Mouse (Mus musculus): Measurements from ENCODE around the gene Cyth1. TPM values are rescaled to one million over a fixed set of nuclear protein-coding genes. Genes with fewer than 3 reads are reported as not detected.
A peak's percentile ranks its signal among the peaks of the same experiment; 100 is the strongest.

The Cyth1 gene
- polyA plus RNA-seq, 1 experiment from 2014 or later, result 14.4 TPM

DNA sequence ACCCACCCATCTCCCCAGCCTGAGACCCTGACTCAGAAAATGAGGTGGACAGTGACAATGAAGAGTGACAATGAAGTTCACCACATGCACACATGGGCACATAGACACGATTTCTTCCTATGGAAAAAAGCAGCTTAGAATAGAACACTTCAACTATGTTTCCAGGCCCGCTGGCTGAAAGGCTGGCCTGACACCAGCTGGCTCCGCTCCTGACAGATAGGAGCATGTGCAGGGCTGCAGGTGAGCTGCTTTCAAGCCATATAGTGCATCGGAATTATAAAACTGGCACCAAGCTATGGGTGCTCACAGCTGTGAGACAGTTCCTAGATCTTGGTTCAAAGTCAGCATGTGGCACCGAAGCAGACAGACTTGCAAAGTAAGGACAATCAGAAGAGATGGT lies 78.1 kb downstream of the Cyth1 start:
- Histone ChIP-seq H3K27ac (ENCODE audit: low read length) (no peak overlapping the region), H3K4me2 (ENCODE audit: low read depth, low read length) (no peak overlapping the region), H3K27me3 (ENCODE audit: control insufficient read depth, insufficient read depth, low read depth, low read length) (no peaks in the 10 kb centered on the region), H3K4me3 (ENCODE audit: low read length) (no peak overlapping the region), H3K9me3 (ENCODE audit: control insufficient read depth, low read length) (no peaks in the 10 kb centered on the region), H3K4me1 (replicated peaks; ENCODE audit: control insufficient read depth, insufficient read depth, low read length) (no peaks in the 10 kb centered on the region; the same call in 1 of the 2 replicates), H3K36me3 (ENCODE audit: control insufficient read depth, insufficient read depth, low read length) (0 out of 2 replicates have a peak, but pooled peaks cover 8% of the 10 kb centered on the region), H3K9ac (ENCODE audit: low read length) (no peak overlapping the region)
- 88% methylated on average over 5 of the region's 5 CpGs for WGBS
- no peak for ATAC-seq (ENCODE audit: low read depth)

DNA sequence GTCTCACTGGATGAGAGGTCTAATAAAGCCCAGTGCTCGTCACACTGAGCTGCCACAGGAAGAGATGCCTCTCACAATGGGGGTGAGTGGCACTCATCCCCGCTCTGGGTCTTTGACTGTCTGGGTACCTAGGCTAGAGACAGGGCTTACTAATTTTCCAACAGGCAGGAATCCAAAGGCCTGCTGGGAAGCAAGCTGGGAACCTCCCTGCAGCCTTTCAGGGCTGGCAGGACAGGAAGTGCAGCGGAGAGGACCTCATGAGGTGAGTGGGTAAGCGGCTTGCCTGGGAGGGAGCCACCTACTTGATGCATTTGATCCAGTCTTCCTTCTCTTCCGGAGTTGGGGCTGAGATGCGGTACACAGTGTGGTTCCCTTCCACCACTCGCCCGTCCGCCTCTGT lies 79.7 kb downstream of the Cyth1 start:
- Histone ChIP-seq H3K9me3 (ENCODE audit: control insufficient read depth, low read length) (no peaks in the 10 kb centered on the region), H3K9ac (ENCODE audit: low read length) (no peak overlapping the region), H3K27ac (ENCODE audit: low read length) (no peak overlapping the region), H3K36me3 (ENCODE audit: control insufficient read depth, insufficient read depth, low read length) (0 out of 2 replicates have a peak, but pooled peaks cover 6% of the 10 kb centered on the region), H3K4me3 (ENCODE audit: low read length) (no peak overlapping the region), H3K4me1 (replicated peaks; ENCODE audit: control insufficient read depth, insufficient read depth, low read length) (no peaks in the 10 kb centered on the region; the same call in 1 of the 2 replicates), H3K27me3 (ENCODE audit: control insufficient read depth, insufficient read depth, low read depth, low read length) (no peaks in the 10 kb centered on the region), H3K4me2 (ENCODE audit: low read depth, low read length) (no peak overlapping the region)
- no peak for ATAC-seq (ENCODE audit: low read depth)
- 80% methylated on average over 9 of the region's 9 CpGs for WGBS

- Histone ChIP-seq H3K4me3 (ENCODE audit: low read length) (no peak overlapping the region), H3K27me3 (ENCODE audit: control insufficient read depth, insufficient read depth, low read depth, low read length) (no peaks in the 10 kb centered on the region), H3K9me3 (ENCODE audit: control insufficient read depth, low read length) (no peaks in the 10 kb centered on the region), H3K4me2 (ENCODE audit: low read depth, low read length) (no peak overlapping the region), H3K9ac (ENCODE audit: low read length) (no peak overlapping the region), H3K4me1 (replicated peaks; ENCODE audit: control insufficient read depth, insufficient read depth, low read length) (no peaks in the 10 kb centered on the region; the same call in 1 of the 2 replicates), H3K27ac (ENCODE audit: low read length) (peak overlapping the region; percentile 45; the same call in 1 of the 2 replicates), H3K36me3 (ENCODE audit: control insufficient read depth, insufficient read depth, low read length) (0 out of 2 replicates have a peak, but pooled peaks cover 11% of the 10 kb centered on the region)
- 86% methylated on average over 5 of the region's 5 CpGs for WGBS
- no peak for ATAC-seq (ENCODE audit: low read depth)
Measured at GRCm38 (mm10) chr11:118166626-118167025, 81.8 kb downstream of the Cyth1 start.

- Histone ChIP-seq H3K27me3 (ENCODE audit: control insufficient read depth, insufficient read depth, low read depth, low read length) (no peaks in the 10 kb centered on the region), H3K4me3 (ENCODE audit: low read length) (no peak overlapping the region), H3K27ac (ENCODE audit: low read length) (no peak overlapping the region), H3K4me1 (replicated peaks; ENCODE audit: control insufficient read depth, insufficient read depth, low read length) (peaks cover 3% of the 10 kb centered on the region; the same call in 1 of the 2 replicates), H3K9ac (ENCODE audit: low read length) (peak overlapping the region; percentile 12; the same call in 1 of the 2 replicates), H3K36me3 (ENCODE audit: control insufficient read depth, insufficient read depth, low read length) (0 out of 2 replicates have a peak, but pooled peaks cover 11% of the 10 kb centered on the region), H3K4me2 (ENCODE audit: low read depth, low read length) (no peak overlapping the region), H3K9me3 (ENCODE audit: control insufficient read depth, low read length) (no peaks in the 10 kb centered on the region)
- peak; percentile 62 for ATAC-seq (ENCODE audit: low read depth)
- WGBS, result 52% methylated on average over 11 of the region's 11 CpGs
Measured at GRCm38 (mm10) chr11:118165681-118166080, 82.7 kb downstream of the Cyth1 start.

GRCm38 (mm10) chr11:118164566-118164965 lies 83.8 kb downstream of the Cyth1 start:
- peaks cover 3% of the 10 kb centered on the region; the same call in 1 of the 2 replicates for H3K4me1 ChIP-seq (replicated peaks; ENCODE audit: control insufficient read depth, insufficient read depth, low read length)

DNA sequence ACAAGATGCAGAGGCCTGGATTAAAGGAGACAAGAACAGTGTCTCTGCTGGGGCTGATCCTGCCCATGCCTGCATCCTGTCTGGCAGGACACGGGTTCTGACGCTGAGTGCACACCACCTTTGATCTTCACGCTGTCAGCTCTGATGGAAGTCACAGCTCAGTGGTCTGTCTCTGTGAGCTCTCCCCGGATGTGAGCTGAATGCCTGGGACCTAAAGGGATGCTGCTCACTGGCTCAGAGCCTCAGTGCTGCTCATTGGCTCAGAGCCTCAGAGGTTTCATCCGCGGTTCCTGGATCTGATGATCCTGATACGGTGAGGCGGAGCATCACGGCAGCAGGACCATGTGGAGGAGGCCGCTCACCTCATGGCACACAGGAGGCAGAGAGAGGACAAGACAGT lies 86.1 kb downstream of the Cyth1 start:
- Histone ChIP-seq H3K9ac (ENCODE audit: low read length) (no peak overlapping the region), H3K27me3 (ENCODE audit: control insufficient read depth, insufficient read depth, low read depth, low read length) (no peaks in the 10 kb centered on the region), H3K4me3 (ENCODE audit: low read length) (no peak overlapping the region), H3K9me3 (ENCODE audit: control insufficient read depth, low read length) (no peaks in the 10 kb centered on the region), H3K4me2 (ENCODE audit: low read depth, low read length) (no peak overlapping the region), H3K27ac (ENCODE audit: low read length) (no peak overlapping the region), H3K36me3 (ENCODE audit: control insufficient read depth, insufficient read depth, low read length) (0 out of 2 replicates have a peak, but pooled peaks cover 4% of the 10 kb centered on the region), H3K4me1 (replicated peaks; ENCODE audit: control insufficient read depth, insufficient read depth, low read length) (peaks cover 3% of the 10 kb centered on the region; the same call in 1 of the 2 replicates)
- WGBS, result 41% methylated on average over 10 of the region's 10 CpGs
- no peak for ATAC-seq (ENCODE audit: low read depth)

More at GRCm38 (mm10) chr11:118164566-118164965, 83.8 kb downstream of the Cyth1 start:
- no peaks in the 10 kb centered on the region for H3K27me3 ChIP-seq (ENCODE audit: control insufficient read depth, insufficient read depth, low read depth, low read length)
- ATAC-seq (ENCODE audit: low read depth), result no peak
- no peak overlapping the region for H3K9ac ChIP-seq (ENCODE audit: low read length)
- 62% methylated on average over 8 of the region's 8 CpGs for WGBS
- no peak overlapping the region for H3K4me2 ChIP-seq (ENCODE audit: low read depth, low read length)
- H3K9me3 ChIP-seq (ENCODE audit: control insufficient read depth, low read length), result no peaks in the 10 kb centered on the region
- 0 out of 2 replicates have a peak, but pooled peaks cover 9% of the 10 kb centered on the region for H3K36me3 ChIP-seq (ENCODE audit: control insufficient read depth, insufficient read depth, low read length)
- no peak overlapping the region for H3K27ac ChIP-seq (ENCODE audit: low read length)
- no peak overlapping the region for H3K4me3 ChIP-seq (ENCODE audit: low read length)

DNA sequence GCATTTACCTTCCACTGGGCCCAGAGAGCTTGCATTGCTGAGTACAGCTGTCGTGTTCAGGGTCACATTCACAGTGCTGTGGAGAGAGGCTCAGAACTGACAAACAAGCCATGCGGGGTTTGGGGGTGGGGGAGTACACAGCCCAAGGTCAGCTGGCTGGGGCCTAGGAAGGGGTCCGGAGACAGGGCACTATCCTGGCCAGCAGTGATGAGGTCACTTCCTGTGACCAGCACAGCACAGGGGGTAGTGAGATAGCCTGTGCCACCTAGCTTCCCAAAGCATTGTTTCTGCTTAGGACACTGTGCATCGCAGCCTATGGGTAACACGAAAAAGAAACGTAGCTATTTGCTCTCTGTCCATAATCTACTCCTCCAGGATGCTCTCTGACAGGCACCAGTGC lies 87.2 kb downstream of the Cyth1 start:
- H3K27me3 ChIP-seq (ENCODE audit: control insufficient read depth, insufficient read depth, low read depth, low read length), result no peaks in the 10 kb centered on the region
- no peak overlapping the region for H3K9ac ChIP-seq (ENCODE audit: low read length)
- H3K4me3 ChIP-seq (ENCODE audit: low read length), result no peak overlapping the region
- peaks cover 3% of the 10 kb centered on the region; the same call in 1 of the 2 replicates for H3K4me1 ChIP-seq (replicated peaks; ENCODE audit: control insufficient read depth, insufficient read depth, low read length)
- 51% methylated on average over 6 of the region's 6 CpGs for WGBS
- 0 out of 2 replicates have a peak, but pooled peaks cover 4% of the 10 kb centered on the region for H3K36me3 ChIP-seq (ENCODE audit: control insufficient read depth, insufficient read depth, low read length)
- H3K9me3 ChIP-seq (ENCODE audit: control insufficient read depth, low read length), result no peaks in the 10 kb centered on the region
- no peak overlapping the region for H3K27ac ChIP-seq (ENCODE audit: low read length)
- no peak overlapping the region for H3K4me2 ChIP-seq (ENCODE audit: low read depth, low read length)
- ATAC-seq (ENCODE audit: low read depth), result no peak

GRCm38 (mm10) chr11:118160763-118161162 lies 87.6 kb downstream of the Cyth1 start:
- ATAC-seq (ENCODE audit: low read depth), result 0 out of 2 replicates have a peak, but pooled peaks have one; percentile 21
- 57% methylated on average over 2 of the region's 2 CpGs for WGBS
- no peak overlapping the region for H3K27ac ChIP-seq (ENCODE audit: low read length)

GRCm38 (mm10) chr11:118158753-118159152 lies 89.6 kb downstream of the Cyth1 start:
- no peak for ATAC-seq (ENCODE audit: low read depth)

More at GRCm38 (mm10) chr11:118160763-118161162, 87.6 kb downstream of the Cyth1 start:
- Histone ChIP-seq H3K27me3 (ENCODE audit: control insufficient read depth, insufficient read depth, low read depth, low read length) (no peaks in the 10 kb centered on the region), H3K4me3 (ENCODE audit: low read length) (no peak overlapping the region), H3K9me3 (ENCODE audit: control insufficient read depth, low read length) (peaks cover 3% of the 10 kb centered on the region; the same call in 1 of the 2 replicates), H3K4me1 (replicated peaks; ENCODE audit: control insufficient read depth, insufficient read depth, low read length) (peaks cover 3% of the 10 kb centered on the region; the same call in 1 of the 2 replicates), H3K36me3 (ENCODE audit: control insufficient read depth, insufficient read depth, low read length) (0 out of 2 replicates have a peak, but pooled peaks cover 4% of the 10 kb centered on the region), H3K4me2 (ENCODE audit: low read depth, low read length) (no peak overlapping the region), H3K9ac (ENCODE audit: low read length) (no peak overlapping the region)

More at GRCm38 (mm10) chr11:118158753-118159152, 89.6 kb downstream of the Cyth1 start:
- Histone ChIP-seq H3K27me3 (ENCODE audit: control insufficient read depth, insufficient read depth, low read depth, low read length) (no peaks in the 10 kb centered on the region), H3K9me3 (ENCODE audit: control insufficient read depth, low read length) (peaks cover 3% of the 10 kb centered on the region; the same call in 1 of the 2 replicates), H3K4me1 (replicated peaks; ENCODE audit: control insufficient read depth, insufficient read depth, low read length) (0 out of 2 replicates have a peak, but pooled peaks cover 3% of the 10 kb centered on the region), H3K4me2 (ENCODE audit: low read depth, low read length) (no peak overlapping the region), H3K27ac (ENCODE audit: low read length) (no peak overlapping the region), H3K4me3 (ENCODE audit: low read length) (no peak overlapping the region), H3K9ac (ENCODE audit: low read length) (no peak overlapping the region), H3K36me3 (ENCODE audit: control insufficient read depth, insufficient read depth, low read length) (0 out of 2 replicates have a peak, but pooled peaks cover 4% of the 10 kb centered on the region)
- WGBS, result 36% methylated on average over 4 of the region's 4 CpGs
